Mouse (Mus musculus) heart, postnatal 25 days (tissue): Measurements from ENCODE around the gene Timm29. TPM values are rescaled to one million over a fixed set of nuclear protein-coding genes. Genes with fewer than 3 reads are reported as not detected.
"Not testable (repeated sequence)": the region's sequence is repeated elsewhere in the genome, so short reads cannot be mapped to it uniquely, and the experiment has no call there.

ENCODE experiments used
- DNase-seq: peaks from one replicate; pipeline ENCODE4 v3.0.0; 2022; ENCODE audit warnings: low spot score
- intact Hi-C: fragments of 180-260 bp; cut with DNase I; formaldehyde crosslinking; loops from one replicate; pipeline ENCODE4 v1.15.1; 2025
- total RNA-seq, 2 experiments: library from RNA; stranded (reverse); gene quantifications; 2 replicates each; pipeline ENCODE4 v1.2.3; 2021

Gene Timm29
- total RNA-seq, 2 experiments from 2014 or later = 52.2 to 55.9 TPM

- intact Hi-C loops = no loop called here
- no peak for DNase-seq
Measured at GRCm38 (mm10) chr9:21574012-21574801, 18.3 kb upstream of the Timm29 start.

- no peak for DNase-seq
- intact Hi-C loops = no loop called here
Measured at GRCm38 (mm10) chr9:21575253-21575652, 17.3 kb upstream of the Timm29 start.

GRCm38 (mm10) chr9:21576286-21576685, 16.2 kb upstream of the Timm29 start:
- DNase-seq = no peak
- intact Hi-C loops = no loop called here

GRCm38 (mm10) chr9:21578226-21578625, 14.3 kb upstream of the Timm29 start:
- DNase-seq = no peak
- intact Hi-C loops = no loop called here

- intact Hi-C loops = no loop called here
- no peak for DNase-seq
Measured at GRCm38 (mm10) chr9:21585401-21585800, 7.1 kb upstream of the Timm29 start.

GRCm38 (mm10) chr9:21587678-21588349, 4.7 kb upstream of the Timm29 start:
- intact Hi-C loops = no loop called here
- no peak for DNase-seq

GRCm38 (mm10) chr9:21588350-21588749, 4.2 kb upstream of the Timm29 start:
- intact Hi-C loops = no loop called here
- DNase-seq = no peak

GRCm38 (mm10) chr9:21589538-21589937, 3.0 kb upstream of the Timm29 start:
- DNase-seq = no peak
- intact Hi-C loops = no loop called here

GRCm38 (mm10) chr9:21591127-21591830, 1.2 kb upstream of the Timm29 start:
- DNase-seq = no peak
- intact Hi-C loops = loop anchor here (5.0 kb wide), 1 partner anchor 44 kb away; the partner anchor contains the start of gene Carm1

- no peak for DNase-seq
- intact Hi-C loops = loop anchor here (2.0 to 5.0 kb wide), 2 partner anchors 25 to 45 kb away; partner anchors contain the start of genes Carm1 and Smarca4
Measured at GRCm38 (mm10) chr9:21591831-21592702, 455 bp upstream of the Timm29 start.

GRCm38 (mm10) chr9:21593122-21593721, 700 bp downstream of the Timm29 start:
- intact Hi-C loops = loop anchor here (2.0 to 5.0 kb wide), 2 partner anchors 24 to 46 kb away; partner anchors contain the start of genes Carm1 and Smarca4
- no peak for DNase-seq

- not testable (repeated sequence) for DNase-seq
- intact Hi-C loops = loop anchor here (5.0 kb wide), 1 partner anchor 47 kb away; the partner anchor contains the start of gene Carm1
Measured at GRCm38 (mm10) chr9:21594350-21594749, 1.8 kb downstream of the Timm29 start.

- intact Hi-C loops = loop anchor here (5.0 kb wide), 1 partner anchor 48 kb away; the partner anchor contains the start of gene Carm1
- no peak for DNase-seq
Measured at GRCm38 (mm10) chr9:21594838-21595237, 2.3 kb downstream of the Timm29 start.

GRCm38 (mm10) chr9:21598198-21598597, 5.7 kb downstream of the Timm29 start:
- DNase-seq = no peak
- intact Hi-C loops = no loop called here

- DNase-seq = no peak
- intact Hi-C loops = loop anchor here (5.0 to 10.0 kb wide), 3 partner anchors 52 to 205 kb away; no protein-coding TSS in a partner anchor
Measured at GRCm38 (mm10) chr9:21600186-21600585, 7.7 kb downstream of the Timm29 start.

GRCm38 (mm10) chr9:21601073-21601472, 8.6 kb downstream of the Timm29 start:
- no peak for DNase-seq
- intact Hi-C loops = loop anchor here (5.0 to 10.0 kb wide), 3 partner anchors 51 to 204 kb away; no protein-coding TSS in a partner anchor

- intact Hi-C loops = loop anchor here (1.0 to 10.0 kb wide), 5 partner anchors 29 to 269 kb away; no protein-coding TSS in a partner anchor
- DNase-seq = no peak
Measured at GRCm38 (mm10) chr9:21601722-21602399, 9.3 kb downstream of the Timm29 start.

- intact Hi-C loops = loop anchor here (5.0 to 10.0 kb wide), 3 partner anchors 48 to 201 kb away; no protein-coding TSS in a partner anchor
- no peak for DNase-seq
Measured at GRCm38 (mm10) chr9:21604119-21604518, 11.6 kb downstream of the Timm29 start.
